Mouse (Mus musculus): Measurements from ENCODE around the gene Hbb-bt.
"Not testable (repeated sequence)": the region's sequence is repeated elsewhere in the genome, so short reads cannot be mapped to it uniquely, and the experiment has no call there.

GRCm38 (mm10) chr7:103827139-103827538 lies 13.3 kb upstream of the Hbb-bt start:
- TF ChIP-seq POLR2A (IDR thresholded peaks at IDR 0.05; ENCODE audit: borderline replicate concordance, low read depth, low read length); CTCF (IDR thresholded peaks at IDR 0.05; ENCODE audit: low read depth, low read length): not testable (repeated sequence)
